20 mouse cellular contexts compared by ENCODE assay signal in the genomic region with DNA sequence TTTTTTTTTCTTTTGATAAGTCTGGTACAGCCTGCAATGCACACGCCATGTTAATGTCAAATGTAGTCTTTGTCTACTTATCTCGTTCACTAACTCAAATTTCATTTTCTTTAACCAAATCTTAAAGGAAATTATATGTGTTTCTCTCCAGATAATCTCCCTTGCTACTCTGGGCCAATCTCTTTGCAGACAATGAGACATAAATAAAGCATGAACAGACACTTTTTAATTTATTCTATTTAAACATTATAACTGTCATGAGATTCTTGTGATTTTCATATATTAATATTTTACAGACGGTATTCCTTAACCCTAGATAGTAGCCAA. TPM values are rescaled to one million over a fixed set of nuclear protein-coding genes. Genes with fewer than 3 reads are reported as not detected.
DNase-seq lines count a peak whose midpoint lies in the region; ATAC-seq and TF ChIP-seq lines count a peak whose summit lies in the region.
"Had no signal": no experiment of that assay in that cellular context is flagged by ENCODE, and none has a peak within 500 bp of the region (broad histone marks: within the 10 kb centered on the region; RNA-seq: fewer than 3 reads in every experiment).

No protein-coding gene starts in this region.

- H3K4me1 ChIP-seq in hindbrain, embryonic 11.5 days (replicated peaks; ENCODE audit: control insufficient read depth, insufficient read depth, low read length), result no peaks in the 10 kb centered on the region; the same call in 1 of the 2 replicates
- peaks cover 64% of the 10 kb centered on the region for H3K4me1 ChIP-seq in midbrain, embryonic 12.5 days
- H3K4me1 ChIP-seq in neural tube, embryonic 15.5 days, result peaks cover 36% of the 10 kb centered on the region
- no peaks in the 10 kb centered on the region for H3K4me1 ChIP-seq in lung, postnatal 0 days (ENCODE audit: insufficient read depth, low read depth, low read length)
- no peaks in the 10 kb centered on the region for H3K4me1 ChIP-seq in liver, embryonic 11.5 days (replicated peaks; ENCODE audit: control insufficient read depth, insufficient read depth, low read length)
- H3K4me1 ChIP-seq: liver, embryonic 15.5 days had no signal

- TF ChIP-seq CTCF in layer of hippocampus, adult 2 months (conservative IDR thresholded peaks at IDR 0.05), result no peak
- no peak for TF ChIP-seq CTCF in lung, postnatal 0 days (IDR thresholded peaks at IDR 0.05)

- H3K4me3 ChIP-seq in layer of hippocampus, adult 2 months, result no peak overlapping the region
- no peak overlapping the region for H3K4me3 ChIP-seq in hindbrain, embryonic 11.5 days (ENCODE audit: low read depth, low read length)
- H3K4me3 ChIP-seq in midbrain, embryonic 12.5 days, result no peak overlapping the region
- no peak overlapping the region for H3K4me3 ChIP-seq in neural tube, embryonic 15.5 days (replicated peaks)
- H3K4me3 ChIP-seq in lung, postnatal 0 days (ENCODE audit: low read depth, low read length), result no peak overlapping the region
- no peak overlapping the region for H3K4me3 ChIP-seq in liver, embryonic 11.5 days (ENCODE audit: low read depth, low read length)
- H3K4me3 ChIP-seq: embryonic facial prominence, embryonic 12.5 days; limb, embryonic 12.5 days; liver, embryonic 15.5 days had no signal

- no peaks in the 10 kb centered on the region for H3K9me3 ChIP-seq in hindbrain, embryonic 11.5 days (ENCODE audit: control insufficient read depth, low read length)
- no peaks in the 10 kb centered on the region for H3K9me3 ChIP-seq in midbrain, embryonic 12.5 days
- H3K9me3 ChIP-seq in neural tube, embryonic 15.5 days (replicated peaks), result no peaks in the 10 kb centered on the region
- H3K9me3 ChIP-seq in lung, postnatal 0 days (ENCODE audit: low read length), result no peaks in the 10 kb centered on the region
- H3K9me3 ChIP-seq in liver, embryonic 11.5 days (ENCODE audit: control insufficient read depth, low read length), result no peaks in the 10 kb centered on the region
- H3K9me3 ChIP-seq: embryonic facial prominence, embryonic 12.5 days; limb, embryonic 12.5 days; liver, embryonic 15.5 days had no signal

- no peaks in the 10 kb centered on the region for H3K27me3 ChIP-seq in hindbrain, embryonic 11.5 days (ENCODE audit: control insufficient read depth, insufficient read depth, low read length)
- no peaks in the 10 kb centered on the region for H3K27me3 ChIP-seq in midbrain, embryonic 12.5 days
- H3K27me3 ChIP-seq in neural tube, embryonic 15.5 days (replicated peaks), result no peaks in the 10 kb centered on the region
- no peaks in the 10 kb centered on the region for H3K27me3 ChIP-seq in lung, postnatal 0 days (replicated peaks; ENCODE audit: insufficient read depth, low read length)
- no peaks in the 10 kb centered on the region for H3K27me3 ChIP-seq in liver, embryonic 11.5 days (replicated peaks; ENCODE audit: control insufficient read depth, insufficient read depth, low read length)
- H3K27me3 ChIP-seq: CH12.LX; embryonic facial prominence, embryonic 12.5 days; limb, embryonic 12.5 days; liver, embryonic 15.5 days had no signal

- peak overlapping the region; percentile 88 for H3K27ac ChIP-seq in layer of hippocampus, adult 2 months
- H3K27ac ChIP-seq in hindbrain, embryonic 11.5 days (ENCODE audit: low read depth, low read length), result peak overlapping the region; percentile 94
- H3K27ac ChIP-seq in midbrain, embryonic 12.5 days (replicated peaks), result peak overlapping the region; percentile 98
- peak overlapping the region; percentile 80; the same call in 1 of the 2 replicates for H3K27ac ChIP-seq in neural tube, embryonic 15.5 days (replicated peaks)
- H3K27ac ChIP-seq in lung, postnatal 0 days (ENCODE audit: low read length), result no peak overlapping the region
- H3K27ac ChIP-seq in liver, embryonic 11.5 days (ENCODE audit: low read depth, low read length), result no peak overlapping the region
- H3K27ac ChIP-seq: embryonic facial prominence, embryonic 12.5 days; limb, embryonic 12.5 days; liver, embryonic 15.5 days; macrophage; stomach, postnatal 0 days had no signal

- H3K9ac ChIP-seq in hindbrain, embryonic 11.5 days (ENCODE audit: low read depth, low read length), result no peak overlapping the region
- H3K9ac ChIP-seq in midbrain, embryonic 12.5 days (replicated peaks), result no peak overlapping the region
- H3K9ac ChIP-seq in neural tube, embryonic 15.5 days (replicated peaks), result no peak overlapping the region
- no peak overlapping the region for H3K9ac ChIP-seq in lung, postnatal 0 days (replicated peaks; ENCODE audit: low read depth)
- no peak overlapping the region for H3K9ac ChIP-seq in liver, embryonic 11.5 days (ENCODE audit: low read depth, low read length)
- H3K9ac ChIP-seq: embryonic facial prominence, embryonic 12.5 days; limb, embryonic 12.5 days; liver, embryonic 15.5 days had no signal

- intact Hi-C loops in heart, postnatal 25 days (cut with DNase I), result no loop called here

- 0 out of 2 replicates have a peak, but pooled peaks cover 2% of the 10 kb centered on the region for H3K36me3 ChIP-seq in hindbrain, embryonic 11.5 days (ENCODE audit: control insufficient read depth, insufficient read depth, low read length)
- H3K36me3 ChIP-seq in midbrain, embryonic 12.5 days, result 0 out of 2 replicates have a peak, but pooled peaks cover 7% of the 10 kb centered on the region
- H3K36me3 ChIP-seq in neural tube, embryonic 15.5 days, result no peaks in the 10 kb centered on the region
- no peaks in the 10 kb centered on the region for H3K36me3 ChIP-seq in lung, postnatal 0 days (ENCODE audit: insufficient read depth, low read length)
- H3K36me3 ChIP-seq in liver, embryonic 11.5 days (ENCODE audit: control insufficient read depth, insufficient read depth, low read length), result no peaks in the 10 kb centered on the region
- H3K36me3 ChIP-seq: embryonic facial prominence, embryonic 12.5 days; limb, embryonic 12.5 days; liver, embryonic 15.5 days had no signal

- WGBS in hindbrain, embryonic 11.5 days, result 27% methylated on average over 3 of the region's 3 CpGs
- 8% methylated on average over 3 of the region's 3 CpGs for WGBS in midbrain, embryonic 12.5 days
- WGBS in neural tube, embryonic 15.5 days, result 18% methylated on average over 3 of the region's 3 CpGs
- 63% methylated on average over 3 of the region's 3 CpGs for WGBS in lung, postnatal 0 days
- WGBS in liver, embryonic 11.5 days, result 77% methylated on average over 3 of the region's 3 CpGs

- no peak for DNase-seq in layer of hippocampus, adult 2 months (ENCODE audit: low spot score in 2 of 2)
- DNase-seq in layer of hippocampus, postnatal 14 days (ENCODE audit: low spot score in 2 of 2), result no peak
- no peak for DNase-seq in hindbrain, embryonic 11.5 days (ENCODE audit: low spot score)
- no peak for DNase-seq in heart, postnatal 25 days (ENCODE audit: low spot score)
- no peak for DNase-seq in lung, postnatal 0 days (ENCODE audit: low spot score)
- no peak for DNase-seq in liver, embryonic 11.5 days (ENCODE audit: low spot score)
- DNase-seq: heart, adult 18-20 months; heart, postnatal 10 days; kidney, postnatal 25 days; right cerebral cortex, postnatal 14 days; thymus, postnatal 14 days had no signal

- H3K4me2 ChIP-seq in hindbrain, embryonic 11.5 days (replicated peaks; ENCODE audit: low read depth, low read length), result no peak overlapping the region
- H3K4me2 ChIP-seq in midbrain, embryonic 12.5 days (replicated peaks), result no peak overlapping the region
- peak overlapping the region; percentile 57; the same call in 1 of the 2 replicates for H3K4me2 ChIP-seq in neural tube, embryonic 15.5 days
- no peak overlapping the region for H3K4me2 ChIP-seq in lung, postnatal 0 days (replicated peaks; ENCODE audit: low read depth, low read length)
- no peak overlapping the region for H3K4me2 ChIP-seq in liver, embryonic 11.5 days
- H3K4me2 ChIP-seq: embryonic facial prominence, embryonic 12.5 days; limb, embryonic 12.5 days; liver, embryonic 15.5 days had no signal

- ATAC-seq in hindbrain, embryonic 11.5 days (ENCODE audit: low FRiP score), result no peak
- no peak; the same call in 1 of the 2 replicates for ATAC-seq in midbrain, embryonic 12.5 days (ENCODE audit: low FRiP score, low read depth)
- no peak for ATAC-seq in neural tube, embryonic 15.5 days (ENCODE audit: low FRiP score)
- no peak for ATAC-seq in lung, postnatal 0 days
- ATAC-seq in liver, embryonic 11.5 days (replicated peaks; ENCODE audit: low FRiP score), result no peak
- ATAC-seq: intestine, postnatal 0 days had no signal

- no peak for TF ChIP-seq EP300 in lung, postnatal 0 days (IDR thresholded peaks at IDR 0.05)

RNA-seq across cellular contexts. Expression of a gene that starts 30.9 kb away (rescaled TPM):
- 100 to 1,000 TPM; 126 to 130 TPM for total RNA-seq in layer of hippocampus, adult 2 months (2021)
- 10 to 100 TPM; 88.5 to 89.6 TPM for total RNA-seq in layer of hippocampus, postnatal 14 days (2021)
- polyA plus RNA-seq in hindbrain, embryonic 11.5 days (2014; fragmentation: Nextera tagmentation; extraction: Ambion mirVana), result 51.6 and 56.3 TPM in 2 replicates
- 60.3 and 69.7 TPM in 2 replicates for polyA plus RNA-seq in midbrain, embryonic 12.5 days (2016; fragmentation: Nextera tagmentation; extraction: Ambion mirVana)
- 34.8 and 40.1 TPM in 2 replicates for polyA plus RNA-seq in neural tube, embryonic 15.5 days (2015; fragmentation: Nextera tagmentation; extraction: Ambion mirVana)
- 10 to 100 TPM; 14.1 to 15.8 TPM for total RNA-seq in heart, postnatal 25 days (2021)
- polyA plus RNA-seq in lung, postnatal 0 days (2015; fragmentation: Nextera tagmentation; extraction: Ambion mirVana), result 4.6 and 5.0 TPM in 2 replicates
- polyA plus RNA-seq in liver, embryonic 11.5 days (2014; fragmentation: Nextera tagmentation; extraction: Ambion mirVana), result 3.6 and 4.1 TPM in 2 replicates
- total RNA-seq: CH12.LX had no signal
- polyA plus RNA-seq: macrophage had no signal

Comparison
In these comparisons a context has a peak if more than half of its experiments do, and no peak if none do; other contexts are left out.
1. H3K27ac ChIP-seq: peak in layer of hippocampus, adult 2 months (single experiment), hindbrain, embryonic 11.5 days (single experiment), midbrain, embryonic 12.5 days (single experiment) and neural tube, embryonic 15.5 days (single experiment); none in lung, postnatal 0 days (single experiment) and liver, embryonic 11.5 days (single experiment).